Mouse (Mus musculus) E14TG2a.4 (cell line): ENCODE measurements around the gene Tmem95.

ENCODE experiments used
- H3K27me3 ChIP-seq: 2 replicates; pipeline ENCODE4 v1.6.1; 2014; ENCODE audit warnings: low read length, control low read depth; ENCODE audit not compliant: insufficient read depth
- H3K36me3 ChIP-seq: 2 replicates; pipeline ENCODE4 v1.6.1; 2014; ENCODE audit warnings: low read length, control low read depth; ENCODE audit not compliant: insufficient read depth
- H3K4me1 ChIP-seq: replicated peaks from 2 replicates; pipeline ENCODE4 v1.6.1; 2014; ENCODE audit warnings: low read depth, low read length, control low read depth
- H3K4me3 ChIP-seq: replicated peaks from 2 replicates; pipeline ENCODE4 v1.5.1; 2014; ENCODE audit warnings: mild to moderate bottlenecking, low read length
- H3K9me3 ChIP-seq: 2 replicates; pipeline ENCODE4 v1.6.1; 2014; ENCODE audit warnings: low read length, control low read depth
- CTCF ChIP-seq: conservative IDR thresholded peaks from 2 replicates; pipeline ENCODE4 v1.5.1; 2014; ENCODE audit warnings: low read length
- NANOG ChIP-seq: IDR thresholded peaks from 2 replicates; pipeline ENCODE4 v1.6.1; 2014; ENCODE audit warnings: borderline replicate concordance, low read length, mixed read lengths
- POU5F1 ChIP-seq: IDR thresholded peaks from 2 replicates; pipeline ENCODE4 v1.6.1; 2014; ENCODE audit warnings: low read length, borderline replicate concordance

Gene Tmem95

DNA sequence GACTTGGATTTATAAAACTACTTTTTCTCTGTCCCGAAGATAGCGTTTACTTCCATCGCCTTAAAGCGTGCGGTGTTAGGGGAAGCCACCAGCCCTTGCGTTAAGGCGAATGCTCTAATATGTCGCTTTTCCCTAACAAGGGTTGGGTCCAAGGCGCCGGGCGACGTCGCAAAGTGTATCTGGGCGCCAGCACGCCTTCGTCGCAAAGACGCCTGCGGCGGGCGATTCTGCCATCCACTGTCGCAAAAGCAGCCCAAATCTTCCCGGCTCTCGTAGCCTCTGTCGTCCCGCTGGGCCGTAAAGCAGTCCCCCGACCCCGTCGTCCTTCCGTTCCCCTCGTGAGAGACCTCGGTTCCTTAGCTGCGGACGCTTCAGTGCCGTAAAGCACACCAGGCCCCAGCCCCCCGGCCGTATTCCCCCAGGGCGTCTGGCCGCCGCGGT lies 23.6 kb upstream of the Tmem95 start:
- no peaks in the 10 kb centered on the region for H3K9me3 ChIP-seq
- H3K27me3 ChIP-seq: peaks cover 8% of the 10 kb centered on the region; the same call in 1 of the 2 replicates
- H3K4me3 ChIP-seq: peak overlapping the region; percentile 93
- peaks cover 33% of the 10 kb centered on the region for H3K36me3 ChIP-seq
- peaks cover 59% of the 10 kb centered on the region for H3K4me1 ChIP-seq
- TF ChIP-seq NANOG (no peak), CTCF (no peak), POU5F1 (no peak)

GRCm38 (mm10) chr11:69900471-69901405 lies 22.9 kb upstream of the Tmem95 start, which contains the start of the genes 2810408A11Rik and Neurl4:
2810408A11Rik (minus strand) TSS chr11:69900987.
Neurl4 (plus strand) TSS chr11:69901072.
- peak within 1 kb of the TSS; percentile 93 for H3K4me3 ChIP-seq
- no peaks in the 10 kb centered on the region for H3K9me3 ChIP-seq
- TF ChIP-seq NANOG: no peak
- TF ChIP-seq POU5F1: no peak
- no peak for TF ChIP-seq CTCF
- H3K36me3 ChIP-seq: peaks cover 26% of the 10 kb centered on the region
- H3K27me3 ChIP-seq: peaks cover 8% of the 10 kb centered on the region; the same call in 1 of the 2 replicates
- H3K4me1 ChIP-seq: peaks cover 58% of the 10 kb centered on the region

GRCm38 (mm10) chr11:69899870-69900269 lies 22.1 kb upstream of the Tmem95 start:
- TF ChIP-seq NANOG: no peak
- no peak for TF ChIP-seq POU5F1
- TF ChIP-seq CTCF: no peak
- Histone ChIP-seq H3K4me1 (peaks cover 66% of the 10 kb centered on the region), H3K36me3 (peaks cover 18% of the 10 kb centered on the region), H3K27me3 (peaks cover 8% of the 10 kb centered on the region; the same call in 1 of the 2 replicates), H3K9me3 (no peaks in the 10 kb centered on the region), H3K4me3 (peak overlapping the region; percentile 93)

DNA sequence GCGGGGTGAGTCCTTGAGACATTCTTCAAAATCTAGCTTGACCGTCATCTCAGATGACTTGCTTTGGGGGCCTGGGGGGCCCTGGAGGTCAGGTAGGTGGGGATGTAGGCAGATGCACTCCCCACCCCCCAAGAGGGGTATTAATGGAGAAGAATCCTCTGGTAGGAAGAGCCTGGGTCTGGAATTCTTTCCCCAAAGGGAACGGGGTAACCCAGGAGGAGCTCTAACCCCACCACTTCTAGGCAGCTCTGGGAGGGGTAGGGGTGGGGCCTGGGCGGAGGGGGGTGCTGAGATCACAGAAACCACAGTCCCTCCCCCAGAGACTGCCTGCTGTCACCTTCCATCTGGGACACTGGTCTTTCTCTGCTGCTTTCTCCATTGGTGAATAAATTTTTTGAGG lies 17.5 kb upstream of the Tmem95 start, which contains the start of gene Acap1:
Gene Acap1, minus strand, starts transcription at position 249 of the 400 bp plus-strand sequence.
- Histone ChIP-seq H3K4me3 (peak within 1 kb of the TSS; percentile 60), H3K36me3 (no peaks in the 10 kb centered on the region; the same call in 1 of the 2 replicates), H3K4me1 (peaks cover 64% of the 10 kb centered on the region), H3K9me3 (no peaks in the 10 kb centered on the region), H3K27me3 (peaks cover 8% of the 10 kb centered on the region; the same call in 1 of the 2 replicates)
- TF ChIP-seq NANOG (no peak), CTCF (no peak), POU5F1 (no peak)

GRCm38 (mm10) chr11:69894671-69895070 lies 16.9 kb upstream of the Tmem95 start:
- Histone ChIP-seq H3K36me3 (no peaks in the 10 kb centered on the region; the same call in 1 of the 2 replicates), H3K4me1 (peaks cover 64% of the 10 kb centered on the region), H3K27me3 (peaks cover 8% of the 10 kb centered on the region; the same call in 1 of the 2 replicates), H3K4me3 (peak overlapping the region; percentile 60), H3K9me3 (no peaks in the 10 kb centered on the region)
- TF ChIP-seq NANOG: no peak
- no peak for TF ChIP-seq POU5F1
- no peak for TF ChIP-seq CTCF

DNA sequence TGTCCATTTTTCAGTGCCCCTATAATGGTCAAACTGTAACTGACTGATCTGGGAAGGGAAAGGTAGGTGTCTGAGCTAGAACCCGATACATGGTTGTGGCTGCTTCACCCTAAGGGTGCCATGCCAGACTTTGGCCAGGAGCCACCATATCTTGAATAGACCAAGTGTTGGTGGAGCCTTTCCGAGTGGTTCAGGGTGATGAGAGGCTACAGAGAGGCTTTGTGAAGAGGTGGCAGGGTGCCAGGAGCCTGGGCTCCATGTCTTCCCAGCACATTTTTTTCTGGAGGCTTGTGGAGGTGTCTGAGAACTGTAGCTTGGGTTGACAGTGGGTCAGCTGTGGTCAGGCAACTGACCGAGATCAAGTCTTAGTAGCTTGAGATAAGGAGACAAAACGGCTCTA lies 13.7 kb upstream of the Tmem95 start:
- H3K4me1 ChIP-seq: peaks cover 53% of the 10 kb centered on the region
- no peak for TF ChIP-seq NANOG
- peaks cover 15% of the 10 kb centered on the region for H3K36me3 ChIP-seq
- H3K27me3 ChIP-seq: no peaks in the 10 kb centered on the region
- H3K9me3 ChIP-seq: no peaks in the 10 kb centered on the region
- peak overlapping the region; percentile 32; the same call in 1 of the 2 replicates for H3K4me3 ChIP-seq

DNA sequence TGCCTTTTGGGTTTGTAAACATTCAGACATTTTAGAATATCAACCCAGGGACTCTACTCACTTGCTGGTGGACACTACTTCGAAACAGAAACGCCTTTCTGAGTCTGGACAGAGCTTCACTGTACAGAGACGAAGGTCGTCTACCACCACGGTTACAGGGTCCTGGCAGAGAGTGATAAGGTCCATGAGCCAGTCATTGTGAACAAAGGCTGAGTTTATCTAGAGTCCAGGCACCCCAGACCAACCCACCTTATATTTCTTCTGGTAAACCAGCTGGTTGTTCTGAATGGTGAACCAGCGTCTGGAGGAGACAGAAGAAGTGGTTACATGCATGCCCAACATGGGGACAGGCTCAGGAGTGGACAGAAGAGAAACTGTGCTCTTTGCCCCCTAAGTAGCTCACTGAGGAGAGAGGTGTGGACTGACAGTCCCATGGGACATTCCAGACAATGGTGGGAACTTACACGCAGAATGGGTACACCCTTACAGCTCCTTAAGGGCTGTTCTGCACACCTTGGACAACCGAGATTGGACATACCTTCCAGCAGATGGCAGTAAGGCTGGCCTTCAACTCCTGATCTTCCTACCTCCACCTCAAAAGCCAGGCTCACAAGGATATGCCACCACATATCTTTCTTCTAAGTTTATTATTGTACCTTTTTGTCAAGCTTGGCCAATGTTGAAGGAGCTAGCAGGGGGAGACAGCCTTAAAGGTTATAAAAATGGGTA lies 9.3 kb upstream of the Tmem95 start:
- TF ChIP-seq CTCF: peak; percentile 34
- TF ChIP-seq NANOG: no peak
- H3K4me1 ChIP-seq: peaks cover 46% of the 10 kb centered on the region
- H3K27me3 ChIP-seq: peaks cover 6% of the 10 kb centered on the region
- no peaks in the 10 kb centered on the region for H3K9me3 ChIP-seq
- peaks cover 36% of the 10 kb centered on the region for H3K36me3 ChIP-seq
- no peak overlapping the region for H3K4me3 ChIP-seq

- Histone ChIP-seq H3K36me3 (peaks cover 36% of the 10 kb centered on the region), H3K4me1 (peaks cover 50% of the 10 kb centered on the region), H3K27me3 (peaks cover 29% of the 10 kb centered on the region), H3K4me3 (no peak overlapping the region), H3K9me3 (no peaks in the 10 kb centered on the region)
- TF ChIP-seq CTCF (no peak), POU5F1 (no peak), NANOG (no peak)
These were observed 6.8 kb upstream of the Tmem95 start for GRCm38 (mm10) chr11:69884663-69885062.
